Mouse (Mus musculus): Measurements from ENCODE around the gene Syne3. TPM values are rescaled to one million over a fixed set of nuclear protein-coding genes. Genes with fewer than 3 reads are reported as not detected.
A peak's percentile ranks its signal among the peaks of the same experiment; 100 is the strongest.

Gene Syne3
- 1 to 10 TPM; 1.2 to 2.1 TPM for total RNA-seq (2021)
- long read RNA-seq, experiment 1 = 0 reads
- long read RNA-seq, experiment 2 = 0 reads

DNA sequence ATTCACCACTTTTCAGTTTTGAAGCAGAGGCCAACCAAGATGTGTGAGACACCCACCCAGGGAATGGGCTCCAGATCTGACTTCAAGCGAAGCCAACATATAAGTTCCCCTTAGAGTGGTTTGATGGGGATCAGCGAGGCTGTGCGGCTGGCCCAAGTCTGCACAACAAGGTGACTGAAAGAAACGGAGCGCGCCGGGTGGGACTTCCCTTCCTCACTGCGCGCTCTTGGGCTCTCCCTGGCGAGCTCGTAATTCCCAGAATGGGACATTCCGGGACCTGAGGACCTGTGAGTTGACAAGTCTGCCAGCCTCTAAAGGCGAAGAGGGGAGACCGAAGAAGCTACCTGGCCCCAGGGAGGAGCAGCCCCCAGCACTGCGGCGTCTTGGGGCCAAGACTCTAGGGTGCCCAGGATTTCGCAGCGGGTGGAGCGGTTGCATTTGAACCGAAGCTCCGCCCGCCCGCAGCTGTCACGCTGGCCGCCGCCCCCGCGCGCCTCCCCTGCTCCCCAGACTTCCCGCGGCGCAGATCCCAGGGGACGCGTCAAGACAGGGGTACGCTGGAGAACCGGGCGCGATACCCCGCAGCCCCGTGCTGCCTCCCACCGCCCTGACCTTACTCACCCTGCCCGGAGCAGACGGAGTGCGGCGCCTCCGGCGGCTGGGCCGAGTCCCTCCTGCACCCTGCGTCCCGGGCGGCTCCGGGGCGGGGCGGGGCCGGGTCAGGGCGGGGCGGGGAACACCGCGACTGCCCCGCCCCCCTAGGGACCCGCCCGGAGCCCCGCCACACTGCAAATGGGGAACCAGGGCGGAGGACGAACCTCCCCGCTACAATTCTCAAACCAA, at the start of gene Syne3:
Gene Syne3 (minus strand): TSS at position 440 of the 843 bp plus-strand sequence.
- DNase-seq (ENCODE audit: low spot score in 2 of 2) = no peak

DNA sequence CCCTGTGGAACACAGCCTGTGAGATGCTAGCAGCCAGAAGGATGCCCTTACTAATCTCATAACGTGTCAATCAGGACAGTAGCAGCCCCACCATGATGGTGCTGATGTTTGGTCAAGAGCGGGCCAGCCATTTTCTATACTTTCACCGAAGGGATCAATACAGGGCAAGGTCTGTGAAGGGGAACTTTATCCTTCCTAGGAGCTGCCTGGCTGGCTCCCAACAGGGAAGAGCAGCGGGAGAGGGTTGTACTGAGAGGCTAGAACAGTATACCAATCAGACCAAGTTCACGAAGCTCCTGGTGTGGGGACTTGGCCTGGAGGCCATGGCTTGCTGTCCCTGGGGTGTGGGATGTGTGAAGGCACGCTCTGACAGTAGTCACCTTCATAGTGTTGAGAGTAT, 45.7 kb upstream of the Syne3 start:
- DNase-seq (ENCODE audit: low spot score in 2 of 2) = no peak

DNA sequence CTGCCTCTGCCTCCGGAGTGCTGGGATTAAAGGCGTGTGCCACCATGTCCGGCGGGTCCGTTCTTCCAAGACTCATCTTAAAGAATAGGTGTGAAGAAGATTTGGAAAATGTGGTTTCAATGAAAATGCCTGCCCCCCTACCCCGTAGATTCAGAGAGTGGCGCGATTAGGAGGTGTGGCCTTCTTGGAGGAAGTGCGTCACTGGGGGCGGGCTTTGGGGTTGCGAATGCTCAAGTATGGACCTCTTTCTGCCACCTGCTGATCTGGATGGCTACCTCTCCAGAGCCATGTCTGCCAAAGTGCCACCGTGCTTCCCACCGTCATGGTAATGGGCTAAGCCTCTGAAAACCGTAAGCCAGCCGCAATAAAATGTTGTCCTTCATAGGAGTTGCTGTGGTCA, 44.4 kb upstream of the Syne3 start:
- DNase-seq (ENCODE audit: low spot score in 2 of 2) = no peak

DNA sequence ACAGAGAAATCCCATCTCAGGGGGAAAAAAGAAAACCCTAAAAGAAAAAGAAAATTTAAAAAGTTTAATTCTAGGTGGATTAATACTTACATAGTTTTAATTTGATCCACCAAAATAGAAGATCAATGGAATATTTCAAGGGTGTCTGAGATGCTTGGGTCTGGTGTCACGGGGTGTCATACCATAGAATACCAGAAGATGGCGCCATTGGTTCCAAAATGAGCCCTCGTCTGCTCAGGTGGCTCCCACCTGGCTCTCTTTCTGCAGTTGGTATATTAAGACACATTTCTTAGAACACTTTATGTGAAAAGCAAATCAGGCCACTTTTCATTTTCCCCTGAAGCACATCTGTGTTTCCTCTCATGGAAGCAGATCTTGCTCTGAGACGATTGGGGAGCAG, 41.3 kb upstream of the Syne3 start:
- DNase-seq (ENCODE audit: low spot score in 2 of 2) = peak; percentile 63 to 66

DNA sequence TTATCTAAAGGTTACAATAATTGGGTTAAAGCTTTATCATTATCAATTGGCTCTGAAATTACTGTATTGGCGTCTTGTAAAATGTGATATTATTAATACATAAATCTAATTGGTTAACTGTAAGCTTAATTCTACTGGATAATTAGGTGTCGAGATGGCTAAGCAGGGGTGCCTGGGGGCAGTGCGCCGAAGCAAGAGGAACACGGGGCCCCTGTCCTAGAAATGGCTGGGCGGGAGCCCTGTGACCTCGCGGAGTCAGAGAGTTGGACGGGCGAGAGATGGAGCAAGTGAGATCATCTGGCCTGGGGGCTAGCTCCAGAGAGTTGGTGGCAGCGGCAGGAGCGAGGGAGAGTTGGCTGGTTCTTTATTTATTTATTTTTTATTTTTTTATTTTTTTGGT, 40.2 kb upstream of the Syne3 start:
- no peak for DNase-seq (ENCODE audit: low spot score in 2 of 2)

DNA sequence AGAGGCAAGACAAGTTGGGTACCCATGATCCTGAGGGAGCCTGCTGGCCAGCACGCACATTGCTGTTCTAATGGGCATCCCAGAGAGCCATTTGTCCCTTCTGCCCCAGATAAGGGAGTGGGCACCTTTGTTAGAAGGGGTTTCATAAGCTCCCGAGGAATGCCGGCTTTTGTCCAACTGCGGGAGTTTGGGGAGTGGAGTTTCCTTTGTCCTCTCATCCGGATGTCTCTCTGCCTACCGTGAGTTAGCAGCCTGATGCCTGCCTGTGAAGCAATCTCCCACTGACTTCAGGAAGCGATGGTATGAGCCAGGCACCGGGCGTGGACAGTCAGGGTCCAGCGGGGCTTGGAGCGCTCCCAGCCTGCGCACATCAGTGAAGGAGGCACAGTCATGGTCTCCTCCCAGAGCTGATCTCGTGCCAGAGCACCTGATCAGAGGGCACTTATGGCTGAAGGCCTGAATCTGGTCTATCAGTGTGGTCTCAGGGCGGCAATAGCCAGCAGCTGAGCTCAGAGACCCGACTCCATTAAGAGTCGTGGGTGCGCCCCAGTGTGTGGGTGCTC, 38.8 kb upstream of the Syne3 start:
- DNase-seq (ENCODE audit: low spot score in 2 of 2) = no peak

DNA sequence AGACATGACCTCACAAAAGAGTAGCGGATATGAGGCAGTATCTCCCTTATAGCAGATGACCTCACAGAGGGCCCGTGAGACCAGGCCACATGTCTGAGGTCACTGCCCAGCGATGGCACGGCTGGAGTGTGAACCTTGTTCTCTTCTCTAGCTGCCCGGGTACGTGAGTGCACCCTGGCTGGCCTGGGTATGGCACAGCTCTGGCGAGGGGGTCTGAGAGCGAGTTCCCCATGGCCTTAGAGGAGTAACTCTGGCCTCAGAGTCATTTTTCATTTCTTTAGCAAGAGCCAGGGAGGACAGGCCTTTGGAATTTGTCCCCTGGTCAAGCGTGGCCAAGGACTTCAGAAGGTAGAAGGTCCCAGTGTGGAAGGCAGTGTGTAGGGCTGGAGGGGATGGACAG, 35.2 kb upstream of the Syne3 start:
- DNase-seq (ENCODE audit: low spot score in 2 of 2) = no peak

DNA sequence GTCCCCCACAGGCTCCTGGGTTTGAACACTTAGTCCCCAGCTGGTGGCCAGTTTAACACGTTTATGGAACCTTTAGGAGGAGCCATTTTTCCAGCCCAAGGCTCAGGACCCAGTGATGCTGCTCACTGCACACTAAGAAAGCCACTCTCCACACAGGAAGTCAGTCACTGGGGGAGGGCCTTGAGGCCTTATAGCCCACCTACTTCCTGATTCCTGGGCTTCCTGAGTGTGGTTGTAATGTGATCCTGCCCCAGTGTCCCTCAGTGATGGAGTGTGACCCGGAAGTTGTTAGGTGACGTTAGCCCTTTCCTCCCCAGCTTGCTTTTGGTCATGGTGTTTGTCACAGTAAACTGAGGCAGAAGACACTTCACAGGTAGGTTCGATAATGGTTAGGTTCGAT, 33.5 kb upstream of the Syne3 start:
- no peak for DNase-seq (ENCODE audit: low spot score in 2 of 2)

DNA sequence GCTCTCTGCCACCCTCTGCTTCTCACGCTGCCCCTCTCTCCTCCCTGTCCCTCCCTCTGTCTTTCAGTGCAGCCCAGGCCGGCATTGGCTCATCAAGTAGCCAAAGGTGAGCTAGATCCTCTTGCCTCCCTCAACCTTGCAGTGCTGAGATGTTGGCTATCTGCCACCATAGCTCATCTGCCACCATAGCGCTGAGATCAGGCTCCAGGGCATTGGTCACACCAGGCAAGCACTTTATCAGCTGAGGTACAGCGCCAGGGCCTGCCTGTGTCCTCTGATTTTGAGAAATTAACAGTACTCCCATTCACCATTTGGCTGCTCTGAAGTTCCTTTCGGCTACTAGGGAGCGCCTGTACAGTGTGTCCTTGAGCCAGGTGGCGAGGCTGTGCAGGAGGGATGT, 31.3 kb upstream of the Syne3 start:
- no peak for DNase-seq (ENCODE audit: low spot score in 2 of 2)

DNA sequence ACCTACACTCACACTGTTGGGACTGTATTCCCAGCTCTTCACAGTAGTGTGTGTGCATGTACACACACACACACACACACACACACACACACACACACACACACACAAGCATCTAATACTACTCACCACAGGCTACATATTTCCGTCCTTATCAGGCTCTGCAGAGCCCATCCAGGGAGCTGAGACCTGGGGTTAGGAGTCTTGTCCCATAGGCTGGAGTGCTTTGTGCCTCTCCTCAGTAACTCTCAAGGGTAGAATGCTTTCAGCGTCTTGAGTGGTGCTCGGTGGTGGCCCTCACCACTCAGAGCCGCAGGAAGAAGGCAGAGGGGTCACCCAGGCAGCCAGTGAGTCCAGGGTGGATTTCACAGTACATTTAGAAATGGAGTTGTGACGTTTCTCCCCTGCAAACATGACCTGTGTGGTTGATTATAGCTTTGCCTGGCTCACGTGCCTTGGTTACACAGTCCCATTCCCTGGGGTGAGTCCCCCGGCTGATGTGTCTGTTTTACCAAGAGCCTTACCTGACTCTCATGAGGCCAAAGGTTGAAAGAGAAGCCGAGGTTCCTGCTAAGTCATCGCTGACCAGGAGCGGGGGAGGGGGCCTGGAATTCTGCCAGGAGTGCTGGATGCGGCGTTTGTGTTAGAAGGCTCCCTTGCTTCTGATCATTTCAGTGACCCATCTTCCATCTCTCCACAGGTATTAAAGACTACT, 30.1 kb upstream of the Syne3 start:
- DNase-seq (ENCODE audit: low spot score in 2 of 2) = no peak

DNA sequence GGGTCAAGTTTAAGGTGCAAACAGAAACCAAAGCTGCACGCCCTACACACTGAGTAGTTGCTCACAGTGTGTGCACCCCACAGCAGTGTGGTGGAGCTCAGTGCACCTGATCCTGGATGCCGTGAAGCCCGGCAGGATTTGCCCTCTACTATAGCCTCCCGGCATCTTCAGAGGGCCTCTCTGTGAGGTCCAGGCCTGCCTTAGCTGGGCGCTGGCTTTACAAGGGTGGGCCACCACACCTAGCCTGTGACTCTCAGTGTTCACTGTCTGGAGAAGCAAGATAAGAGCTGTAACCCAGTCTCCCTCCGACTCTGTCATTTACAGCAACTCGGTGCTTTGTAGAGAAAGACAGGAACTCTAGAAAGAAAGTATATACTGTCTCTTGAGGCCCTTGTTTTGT, 29.3 kb upstream of the Syne3 start:
- no peak for DNase-seq (ENCODE audit: low spot score in 2 of 2)

DNA sequence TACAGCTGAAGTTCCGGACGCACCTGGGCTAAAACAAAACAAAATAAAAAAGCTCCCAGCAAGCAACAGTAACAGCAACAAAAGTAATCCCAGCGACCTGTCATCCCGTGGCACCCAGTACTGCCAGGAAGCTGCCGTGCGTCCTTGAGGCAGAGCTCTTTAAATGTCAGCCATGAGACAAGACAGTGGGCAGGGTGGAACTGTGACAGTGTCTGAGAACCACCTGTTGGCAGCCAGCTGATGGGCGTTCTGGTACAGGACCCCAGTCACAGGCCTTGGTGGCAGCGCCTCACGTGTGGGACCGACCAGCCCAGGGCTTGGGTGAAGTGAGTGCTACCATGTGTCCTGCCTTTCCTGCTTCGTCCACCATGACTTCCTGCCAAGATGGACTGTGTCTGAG, 28.6 kb upstream of the Syne3 start:
- no peak for DNase-seq (ENCODE audit: low spot score in 2 of 2)

DNA sequence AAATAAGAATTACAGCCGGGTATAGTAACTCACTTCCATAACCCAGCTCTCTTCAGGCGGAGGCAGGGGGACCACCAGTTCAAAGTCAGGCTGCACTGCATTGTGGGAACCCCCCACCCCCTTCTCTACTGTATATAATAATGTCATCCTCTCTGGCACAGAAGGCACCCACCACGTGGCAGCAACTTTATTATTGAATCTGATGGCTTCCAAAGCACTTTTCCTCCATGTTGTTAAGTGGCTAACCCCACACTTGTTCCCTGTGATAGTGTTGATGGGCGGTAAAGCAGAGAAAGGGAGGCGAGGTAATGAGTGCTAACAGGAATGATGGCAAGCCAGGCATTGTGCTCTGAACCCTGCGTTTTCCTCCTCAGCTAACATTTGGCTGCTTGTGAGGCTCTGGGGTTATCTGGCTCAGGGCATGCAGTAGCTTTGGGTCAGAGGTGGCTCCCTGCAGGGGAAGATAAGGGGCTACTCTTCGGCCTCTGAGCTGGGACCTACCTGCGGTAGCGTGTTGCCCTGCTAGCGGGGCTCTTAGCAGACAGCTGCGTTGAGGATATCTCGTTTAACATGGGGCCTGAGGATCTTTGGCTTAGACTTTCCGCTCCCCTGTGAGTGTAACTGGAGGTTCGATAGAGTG, 24.6 kb upstream of the Syne3 start:
- no peak for DNase-seq (ENCODE audit: low spot score in 2 of 2)

DNA sequence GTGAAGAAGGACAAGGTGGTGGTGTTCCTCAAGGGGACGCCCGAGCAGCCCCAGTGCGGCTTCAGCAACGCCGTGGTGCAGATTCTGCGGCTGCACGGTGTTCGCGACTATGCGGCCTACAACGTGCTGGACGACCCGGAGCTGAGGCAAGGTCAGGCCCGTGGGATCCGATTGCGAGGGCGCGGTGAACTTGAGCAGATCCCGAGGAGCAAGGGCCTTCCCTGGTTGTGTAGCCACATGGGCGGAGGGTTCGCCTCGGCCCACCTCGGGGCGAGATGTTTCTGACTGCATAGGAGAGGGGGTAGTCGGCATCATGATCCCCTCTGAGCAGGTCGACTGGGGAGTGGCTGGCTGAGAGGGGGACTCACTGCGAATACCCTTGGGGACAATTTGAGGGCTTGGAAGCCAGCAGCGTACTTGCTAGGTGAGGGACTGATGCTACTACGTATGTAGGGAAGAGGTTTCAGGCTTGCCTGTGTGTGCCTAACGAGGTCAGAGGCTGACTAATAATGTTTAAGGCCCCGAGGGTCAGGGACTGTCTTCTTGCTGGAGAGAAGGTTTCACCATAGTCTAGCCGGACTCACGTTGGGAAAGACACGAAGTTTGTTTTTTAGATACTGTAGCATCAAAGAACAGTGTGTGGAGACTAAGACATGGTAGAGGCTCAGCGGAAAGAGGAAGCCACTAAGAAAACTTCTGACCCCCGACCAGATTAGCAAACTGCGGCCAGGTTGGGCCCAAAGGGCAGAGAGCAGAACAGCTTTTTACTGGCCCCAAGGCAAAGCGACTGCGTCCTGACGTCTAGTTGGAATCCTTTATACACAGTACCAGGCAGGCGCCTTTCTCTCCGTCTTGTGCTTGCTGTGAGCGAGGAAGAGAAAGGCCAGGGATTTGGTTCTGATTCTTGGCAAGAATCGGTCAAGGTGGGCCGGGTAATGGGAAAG, 23.5 kb upstream of the Syne3 start:
- DNase-seq (ENCODE audit: low spot score in 2 of 2) = no peak

DNA sequence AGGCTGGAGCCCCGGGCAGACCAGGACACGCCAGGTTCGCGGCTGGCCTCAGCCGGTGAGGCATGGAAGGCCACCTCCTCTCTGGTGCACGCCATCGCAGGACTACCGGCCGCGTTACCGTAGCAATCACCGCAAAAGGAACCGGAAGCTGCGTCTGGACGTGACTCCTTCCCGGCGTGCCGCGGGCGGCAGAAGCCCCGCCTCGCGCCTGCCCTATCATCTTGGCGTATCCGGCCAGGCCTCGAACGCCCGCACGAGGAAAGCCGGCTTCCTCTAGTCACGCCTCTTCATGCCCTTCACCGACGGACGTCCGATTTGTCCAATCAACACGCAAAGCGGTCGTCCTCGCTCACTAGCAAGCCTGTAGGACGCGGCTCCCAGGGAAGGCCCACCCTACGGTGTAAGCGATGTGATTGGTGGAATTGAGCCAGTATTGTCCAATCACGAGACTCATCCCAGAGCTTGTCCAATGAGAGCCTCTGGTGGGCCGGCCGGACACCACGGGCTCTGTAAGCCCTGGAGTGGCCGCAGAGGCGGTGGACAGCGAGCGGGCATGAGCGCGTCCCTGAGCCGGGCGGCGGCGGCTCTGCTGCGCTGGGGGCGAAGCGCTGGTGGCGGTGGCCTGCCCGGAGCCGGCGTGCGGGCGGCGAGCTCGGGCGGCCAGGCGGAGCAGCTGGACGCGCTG, 22.7 kb upstream of the Syne3 start, which contains the start of gene Glrx5:
Gene Glrx5 (plus strand): TSS at position 542 of the 685 bp plus-strand sequence.
- DNase-seq (ENCODE audit: low spot score in 2 of 2) = peak; percentile 98 to 100

DNA sequence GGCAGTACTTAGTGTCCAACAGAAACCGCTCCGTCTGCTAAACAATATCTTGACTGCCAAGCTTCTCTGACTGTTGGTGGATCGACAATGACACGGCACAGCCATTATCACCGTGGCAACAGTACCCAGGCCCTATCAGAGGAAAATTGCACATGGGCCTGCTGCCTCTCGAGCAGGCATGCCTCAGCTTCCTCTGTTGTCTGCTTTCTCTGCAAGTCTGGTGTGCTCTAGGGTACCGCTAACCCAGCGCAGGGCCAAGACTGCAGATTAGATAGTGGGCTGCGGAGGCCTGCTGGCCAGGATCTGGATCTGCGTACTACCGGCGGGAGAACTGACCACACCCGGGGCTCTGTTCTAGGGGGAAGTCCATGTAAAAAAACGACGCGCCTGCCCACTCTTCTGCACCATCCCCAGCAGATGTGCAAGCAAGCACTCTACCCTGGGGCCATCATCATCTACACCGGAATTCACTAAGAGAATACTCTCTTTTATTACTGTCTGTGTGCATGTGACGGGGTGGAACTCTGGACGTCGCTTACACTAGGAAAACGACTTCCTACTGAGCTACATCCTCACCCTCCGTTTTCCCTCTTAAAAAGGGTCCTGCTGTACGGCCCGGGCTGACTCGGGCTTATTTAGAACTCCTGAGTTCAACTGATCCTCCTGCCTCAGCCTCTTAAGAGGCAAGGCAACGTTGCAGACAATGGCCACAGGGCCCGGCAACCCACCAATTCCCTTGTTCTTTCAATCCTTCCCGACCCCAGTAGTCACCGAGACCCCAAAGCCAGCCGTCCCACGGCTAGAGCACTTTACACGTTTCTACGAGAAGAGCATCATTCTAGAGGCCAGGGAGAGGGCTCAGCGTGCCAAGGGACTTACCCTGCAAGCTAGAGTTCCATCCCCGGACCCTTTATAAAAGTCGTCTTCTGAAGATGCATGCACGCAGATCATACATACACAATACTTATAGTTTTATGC, 21.8 kb upstream of the Syne3 start:
- DNase-seq (ENCODE audit: low spot score in 2 of 2) = peak in 1 of 2 experiments; percentile 61

DNA sequence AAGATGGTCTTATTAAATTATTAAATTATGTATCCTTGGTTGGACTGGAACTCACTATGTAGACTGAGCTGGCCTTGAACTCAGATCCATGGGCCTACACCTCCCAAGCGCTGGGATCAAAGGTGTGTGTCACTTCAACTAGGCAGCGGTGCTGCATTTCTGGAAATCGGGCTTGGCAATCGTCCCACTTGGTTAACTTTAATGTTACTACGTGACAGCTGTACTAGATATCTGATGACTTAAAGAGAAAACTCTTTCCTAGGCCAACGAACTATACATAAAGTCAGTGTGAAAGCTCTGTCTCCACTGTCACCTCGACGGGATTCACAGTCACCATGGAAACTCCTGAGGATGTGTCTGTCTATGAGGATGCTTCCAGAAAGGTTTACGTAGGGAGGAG, 20.3 kb upstream of the Syne3 start:
- DNase-seq (ENCODE audit: low spot score in 2 of 2) = no peak

DNA sequence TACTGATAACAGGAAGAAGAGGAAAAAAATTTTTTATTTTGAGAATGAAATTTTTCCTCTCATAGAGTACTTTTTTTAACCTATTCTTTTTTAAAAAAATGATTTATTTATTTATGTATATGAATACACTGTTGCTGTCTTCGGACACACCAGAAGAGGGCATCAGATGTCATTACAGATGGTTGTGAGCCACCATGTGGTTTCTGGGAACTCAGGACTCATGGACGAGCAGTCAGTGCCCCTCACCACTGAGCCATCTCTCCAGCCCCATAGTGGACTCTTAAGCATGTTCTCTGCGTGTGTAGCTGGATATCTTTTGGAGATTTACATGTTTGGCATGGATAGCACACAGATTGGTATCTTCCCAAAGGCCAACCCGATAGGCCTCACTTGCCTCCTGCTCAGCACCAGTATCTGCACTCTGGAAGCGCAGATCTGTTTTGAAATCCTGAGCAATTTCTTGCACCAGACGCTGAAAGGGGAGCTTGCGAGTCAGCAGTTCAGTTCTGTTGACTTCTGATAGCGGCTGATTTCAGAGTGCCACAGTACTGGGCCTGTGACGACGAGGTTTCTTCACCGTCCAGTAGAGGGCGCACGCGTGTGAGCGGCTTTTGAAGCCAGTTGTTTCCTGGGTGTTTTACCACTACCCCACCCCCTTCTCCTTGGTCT, 17.8 kb upstream of the Syne3 start:
- DNase-seq (ENCODE audit: low spot score in 2 of 2) = peak; percentile 63 to 73

All from layer of hippocampus, postnatal 14 days (tissue).